Mouse (Mus musculus): Measurements from ENCODE around the gene Gfm2. TPM values are rescaled to one million over a fixed set of nuclear protein-coding genes. Genes with fewer than 3 reads are reported as not detected.

Gfm2 gene
- polyA plus RNA-seq, 1 experiment, result 34.1 TPM

- DNase-seq, result no peak
- Histone ChIP-seq H3K27ac (ENCODE audit: insufficient read depth, low read length) (no peak overlapping the region), H3K4me3 (replicated peaks; ENCODE audit: insufficient read depth, low read depth, low read length) (no peak overlapping the region), H3K4me1 (ENCODE audit: control insufficient read depth, insufficient read depth, low read length) (no peaks in the 10 kb centered on the region), H3K27me3 (ENCODE audit: control insufficient read depth, insufficient read depth, low read length) (no peaks in the 10 kb centered on the region)
- WGBS, result 88% methylated on average over 5 of the region's 5 CpGs
- TF ChIP-seq POLR2A (IDR thresholded peaks at IDR 0.05; ENCODE audit: borderline replicate concordance, insufficient read depth, low read length) (no peak), CTCF (IDR thresholded peaks at IDR 0.05; ENCODE audit: borderline replicate concordance, insufficient read depth, low read depth, low read length) (no peak)
Observed at GRCm38 (mm10) chr13:97216196-97216595, 78.5 kb downstream of the Gfm2 start.

DNA sequence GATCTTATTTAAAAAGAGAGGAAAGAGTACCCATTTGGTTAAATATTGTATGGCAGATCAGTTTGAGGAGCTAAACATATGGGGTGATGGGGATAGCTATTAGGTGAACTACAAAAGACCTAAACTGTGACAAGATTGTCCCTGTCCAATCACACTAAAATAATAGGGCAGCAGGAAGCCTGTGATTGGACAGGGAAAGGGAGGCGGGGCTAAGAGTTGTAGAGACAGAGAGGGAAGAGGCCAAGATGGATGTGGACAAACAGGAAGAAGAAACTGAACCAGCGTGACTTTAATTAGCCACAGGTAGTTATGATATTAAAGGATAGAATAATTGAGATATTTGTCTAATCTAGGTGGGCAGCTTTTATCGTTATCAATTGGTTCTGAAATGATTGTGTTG lies 82.3 kb downstream of the Gfm2 start:
- no peak for TF ChIP-seq CTCF (IDR thresholded peaks at IDR 0.05; ENCODE audit: borderline replicate concordance, insufficient read depth, low read depth, low read length)
- TF ChIP-seq POLR2A (IDR thresholded peaks at IDR 0.05; ENCODE audit: borderline replicate concordance, insufficient read depth, low read length), result no peak
- H3K27me3 ChIP-seq (ENCODE audit: control insufficient read depth, insufficient read depth, low read length), result no peaks in the 10 kb centered on the region
- no peak overlapping the region for H3K27ac ChIP-seq (ENCODE audit: insufficient read depth, low read length)
- 91% methylated on average over 3 of the region's 3 CpGs for WGBS
- no peak for DNase-seq
- H3K4me3 ChIP-seq (replicated peaks; ENCODE audit: insufficient read depth, low read depth, low read length), result no peak overlapping the region
- no peaks in the 10 kb centered on the region for H3K4me1 ChIP-seq (ENCODE audit: control insufficient read depth, insufficient read depth, low read length)

DNA sequence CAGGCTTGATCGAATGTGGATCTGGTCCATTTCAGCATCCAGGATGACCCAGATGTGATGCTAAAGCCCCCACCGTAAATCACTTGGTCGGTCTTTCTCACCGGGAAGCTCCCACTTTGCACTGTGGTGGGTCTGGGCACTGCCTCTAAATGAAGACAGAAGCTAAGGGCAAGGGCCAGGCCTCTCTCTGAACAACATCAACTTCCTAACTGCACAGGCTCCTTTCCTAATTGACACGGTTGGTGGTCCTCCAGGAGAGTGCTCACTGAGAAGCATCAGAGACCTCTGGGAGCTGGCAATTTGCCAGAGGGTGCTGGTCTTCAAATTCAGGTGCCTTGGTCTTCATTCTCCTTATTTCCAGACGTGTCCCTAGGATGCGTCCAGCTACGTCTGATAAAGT lies 86.1 kb downstream of the Gfm2 start:
- no peak overlapping the region for H3K27ac ChIP-seq (ENCODE audit: insufficient read depth, low read length)
- no peak for TF ChIP-seq POLR2A (IDR thresholded peaks at IDR 0.05; ENCODE audit: borderline replicate concordance, insufficient read depth, low read length)
- TF ChIP-seq CTCF (IDR thresholded peaks at IDR 0.05; ENCODE audit: borderline replicate concordance, insufficient read depth, low read depth, low read length), result no peak
- H3K4me3 ChIP-seq (replicated peaks; ENCODE audit: insufficient read depth, low read depth, low read length), result no peak overlapping the region

GRCm38 (mm10) chr13:97224341-97224982 lies 86.7 kb downstream of the Gfm2 start:
- no peaks in the 10 kb centered on the region for H3K4me1 ChIP-seq (ENCODE audit: control insufficient read depth, insufficient read depth, low read length)
- TF ChIP-seq POLR2A (IDR thresholded peaks at IDR 0.05; ENCODE audit: borderline replicate concordance, insufficient read depth, low read length) (no peak), CTCF (IDR thresholded peaks at IDR 0.05; ENCODE audit: borderline replicate concordance, insufficient read depth, low read depth, low read length) (no peak)
- H3K4me3 ChIP-seq (replicated peaks; ENCODE audit: insufficient read depth, low read depth, low read length), result no peak overlapping the region
- no peak for DNase-seq
- no peaks in the 10 kb centered on the region for H3K27me3 ChIP-seq (ENCODE audit: control insufficient read depth, insufficient read depth, low read length)
- no peak overlapping the region for H3K27ac ChIP-seq (ENCODE audit: insufficient read depth, low read length)
- 85% methylated on average over 10 of the region's 10 CpGs for WGBS

More for the DNA sequence above, 86.1 kb downstream of the Gfm2 start:
- Histone ChIP-seq H3K4me1 (ENCODE audit: control insufficient read depth, insufficient read depth, low read length) (no peaks in the 10 kb centered on the region), H3K27me3 (ENCODE audit: control insufficient read depth, insufficient read depth, low read length) (no peaks in the 10 kb centered on the region)
- WGBS, result 84% methylated on average over 8 of the region's 8 CpGs
- no peak for DNase-seq

DNA sequence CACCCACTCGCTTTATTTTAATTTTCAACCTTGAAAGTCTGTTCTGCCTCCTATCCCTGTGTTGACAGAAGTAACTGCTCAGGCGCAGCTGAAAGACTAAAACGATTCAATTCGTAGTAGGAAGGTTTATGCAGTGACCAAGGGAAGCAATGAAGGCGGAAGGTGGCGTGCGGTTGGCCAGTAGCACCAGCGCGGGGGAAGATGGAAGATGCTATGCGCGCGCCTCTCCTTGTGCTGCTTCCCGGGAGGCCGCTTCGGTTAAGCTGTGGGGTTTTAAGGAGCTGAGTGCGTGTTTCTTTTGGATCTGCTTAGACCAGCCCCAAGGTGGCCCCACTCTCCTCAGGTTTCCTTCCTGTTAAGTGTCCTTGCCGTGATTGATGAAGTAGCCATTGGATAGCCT lies 87.4 kb downstream of the Gfm2 start:
- no peaks in the 10 kb centered on the region for H3K27me3 ChIP-seq (ENCODE audit: control insufficient read depth, insufficient read depth, low read length)
- no peak for TF ChIP-seq CTCF (IDR thresholded peaks at IDR 0.05; ENCODE audit: borderline replicate concordance, insufficient read depth, low read depth, low read length)
- TF ChIP-seq POLR2A (IDR thresholded peaks at IDR 0.05; ENCODE audit: borderline replicate concordance, insufficient read depth, low read length), result no peak

GRCm38 (mm10) chr13:97227795-97228194 lies 90.1 kb downstream of the Gfm2 start:
- Histone ChIP-seq H3K27ac (ENCODE audit: insufficient read depth, low read length) (no peak overlapping the region), H3K4me1 (ENCODE audit: control insufficient read depth, insufficient read depth, low read length) (no peaks in the 10 kb centered on the region), H3K4me3 (replicated peaks; ENCODE audit: insufficient read depth, low read depth, low read length) (no peak overlapping the region), H3K27me3 (ENCODE audit: control insufficient read depth, insufficient read depth, low read length) (no peaks in the 10 kb centered on the region)
- no peak for TF ChIP-seq POLR2A (IDR thresholded peaks at IDR 0.05; ENCODE audit: borderline replicate concordance, insufficient read depth, low read length)
- no peak for TF ChIP-seq CTCF (IDR thresholded peaks at IDR 0.05; ENCODE audit: borderline replicate concordance, insufficient read depth, low read depth, low read length)
- no peak for DNase-seq
- 89% methylated on average over 3 of the region's 3 CpGs for WGBS

More for the DNA sequence above, 87.4 kb downstream of the Gfm2 start:
- no peak overlapping the region for H3K27ac ChIP-seq (ENCODE audit: insufficient read depth, low read length)
- no peak overlapping the region for H3K4me3 ChIP-seq (replicated peaks; ENCODE audit: insufficient read depth, low read depth, low read length)
- 77% methylated on average over 17 of the region's 17 CpGs for WGBS
- no peak for DNase-seq
- H3K4me1 ChIP-seq (ENCODE audit: control insufficient read depth, insufficient read depth, low read length), result no peaks in the 10 kb centered on the region

GRCm38 (mm10) chr13:97230101-97230500 lies 92.4 kb downstream of the Gfm2 start:
- Histone ChIP-seq H3K4me1 (ENCODE audit: control insufficient read depth, insufficient read depth, low read length) (no peaks in the 10 kb centered on the region), H3K4me3 (replicated peaks; ENCODE audit: insufficient read depth, low read depth, low read length) (no peak overlapping the region), H3K27ac (ENCODE audit: insufficient read depth, low read length) (no peak overlapping the region), H3K27me3 (ENCODE audit: control insufficient read depth, insufficient read depth, low read length) (no peaks in the 10 kb centered on the region; the same call in 1 of the 2 replicates)
- WGBS, result 66% methylated on average over 3 of the region's 3 CpGs
- DNase-seq, result no peak
- TF ChIP-seq CTCF (IDR thresholded peaks at IDR 0.05; ENCODE audit: borderline replicate concordance, insufficient read depth, low read depth, low read length) (no peak), POLR2A (IDR thresholded peaks at IDR 0.05; ENCODE audit: borderline replicate concordance, insufficient read depth, low read length) (no peak)

Other genes starting within 250 kb of the Gfm2 start
- 1.1 and 1.9 TPM in 2 replicates for gene Gcnt4, start 213.2 kb upstream of the Gfm2 start, polyA plus RNA-seq (2012; rRNA removed)
- gene 1700029F12Rik, start 103.6 kb upstream of the Gfm2 start, polyA plus RNA-seq (2012; rRNA removed), result not detected in 2 replicates
- 11.0 and 11.9 TPM in 2 replicates for gene Fam169a, start 70.7 kb upstream of the Gfm2 start, polyA plus RNA-seq (2012; rRNA removed)
- gene Gm6169, start 38.7 kb upstream of the Gfm2 start, polyA plus RNA-seq (2012; rRNA removed), result 0.31 TPM in 1 of 2 replicates, not detected in the other
- 37.8 and 44.9 TPM in 2 replicates for gene Nsa2, start within 50 bp of the Gfm2 start, polyA plus RNA-seq (2012; rRNA removed)
- gene Hexb, start 60.4 kb downstream of the Gfm2 start, polyA plus RNA-seq (2012; rRNA removed), result 61.0 and 62.9 TPM in 2 replicates
- 16.7 and 20.2 TPM in 2 replicates for gene Enc1, start 103.2 kb downstream of the Gfm2 start, polyA plus RNA-seq (2012; rRNA removed)

All from cerebellum, adult 2 months (tissue).